Mouse (Mus musculus): ENCODE measurements around the gene A630023A22Rik.

A630023A22Rik gene

GRCm38 (mm10) chr14:34102601-34103000, at the start of gene A630023A22Rik:
TSS of gene A630023A22Rik (minus strand) at chr14:34102754.
- DNase-seq (ENCODE audit: extremely low read depth, low read depth, low spot score), result peak; percentile 87

- DNase-seq (ENCODE audit: extremely low read depth, low read depth, low spot score), result no peak
Observed at GRCm38 (mm10) chr14:34152342-34152741, 49.8 kb upstream of the A630023A22Rik start, which contains the start of gene Npy4r. TSS of gene Npy4r (minus strand) at chr14:34152489.

- no peak for DNase-seq (ENCODE audit: extremely low read depth, low read depth, low spot score)
Observed at GRCm38 (mm10) chr14:34142915-34143314, 40.4 kb upstream of the A630023A22Rik start.

GRCm38 (mm10) chr14:34142316-34142715, 39.8 kb upstream of the A630023A22Rik start:
- DNase-seq (ENCODE audit: extremely low read depth, low read depth, low spot score), result no peak

GRCm38 (mm10) chr14:34139671-34140664, 37.4 kb upstream of the A630023A22Rik start:
- no peak for DNase-seq (ENCODE audit: extremely low read depth, low read depth, low spot score)

- DNase-seq (ENCODE audit: extremely low read depth, low read depth, low spot score), result no peak
Observed at GRCm38 (mm10) chr14:34135391-34135790, 32.8 kb upstream of the A630023A22Rik start.

GRCm38 (mm10) chr14:34131216-34131615, 28.7 kb upstream of the A630023A22Rik start:
- DNase-seq (ENCODE audit: extremely low read depth, low read depth, low spot score), result no peak

GRCm38 (mm10) chr14:34121691-34122090, 19.1 kb upstream of the A630023A22Rik start:
- DNase-seq (ENCODE audit: extremely low read depth, low read depth, low spot score), result no peak

GRCm38 (mm10) chr14:34120923-34121351, 18.4 kb upstream of the A630023A22Rik start:
- no peak for DNase-seq (ENCODE audit: extremely low read depth, low read depth, low spot score)

GRCm38 (mm10) chr14:34120016-34120910, 17.7 kb upstream of the A630023A22Rik start:
- DNase-seq (ENCODE audit: extremely low read depth, low read depth, low spot score), result no peak

GRCm38 (mm10) chr14:34119046-34119723, 16.6 kb upstream of the A630023A22Rik start:
- DNase-seq (ENCODE audit: extremely low read depth, low read depth, low spot score), result no peak

GRCm38 (mm10) chr14:34114311-34114710, 11.8 kb upstream of the A630023A22Rik start:
- no peak for DNase-seq (ENCODE audit: extremely low read depth, low read depth, low spot score)

GRCm38 (mm10) chr14:34107594-34107993, 5.0 kb upstream of the A630023A22Rik start:
- no peak for DNase-seq (ENCODE audit: extremely low read depth, low read depth, low spot score)

GRCm38 (mm10) chr14:34106389-34107062, 4.0 kb upstream of the A630023A22Rik start:
- DNase-seq (ENCODE audit: extremely low read depth, low read depth, low spot score), result no peak

- DNase-seq (ENCODE audit: extremely low read depth, low read depth, low spot score), result no peak
Observed at GRCm38 (mm10) chr14:34104892-34105291, 2.3 kb upstream of the A630023A22Rik start.

GRCm38 (mm10) chr14:34103855-34104254, 1.3 kb upstream of the A630023A22Rik start:
- DNase-seq (ENCODE audit: extremely low read depth, low read depth, low spot score), result no peak

GRCm38 (mm10) chr14:34096161-34096560, 6.4 kb downstream of the A630023A22Rik start:
- DNase-seq (ENCODE audit: extremely low read depth, low read depth, low spot score), result peak; percentile 97

GRCm38 (mm10) chr14:34092856-34093255, 9.7 kb downstream of the A630023A22Rik start:
- no peak for DNase-seq (ENCODE audit: extremely low read depth, low read depth, low spot score)

- DNase-seq (ENCODE audit: extremely low read depth, low read depth, low spot score), result no peak
Observed at GRCm38 (mm10) chr14:34091475-34091874, 11.1 kb downstream of the A630023A22Rik start.

- no peak for DNase-seq (ENCODE audit: extremely low read depth, low read depth, low spot score)
Observed at GRCm38 (mm10) chr14:34089796-34090195, 12.8 kb downstream of the A630023A22Rik start.

All from fat pad, adult 2 months (tissue).